Mouse (Mus musculus) liver, adult 2 months (tissue): ENCODE results near the gene Sbpl.

Experiments
- CTCF ChIP-seq: fragments of 200-500 bp; IDR thresholded peaks from 2 replicates; pipeline ENCODE4 v1.5.1; 2011; ENCODE audit warnings: low read depth, low read length, control low read depth
- POLR2A ChIP-seq: fragments of 200-500 bp; IDR thresholded peaks from 2 replicates; pipeline ENCODE4 v1.6.1; 2011; ENCODE audit warnings: low read length, control low read depth; ENCODE audit not compliant: insufficient read depth; ENCODE audit errors: extremely low read depth

DNA sequence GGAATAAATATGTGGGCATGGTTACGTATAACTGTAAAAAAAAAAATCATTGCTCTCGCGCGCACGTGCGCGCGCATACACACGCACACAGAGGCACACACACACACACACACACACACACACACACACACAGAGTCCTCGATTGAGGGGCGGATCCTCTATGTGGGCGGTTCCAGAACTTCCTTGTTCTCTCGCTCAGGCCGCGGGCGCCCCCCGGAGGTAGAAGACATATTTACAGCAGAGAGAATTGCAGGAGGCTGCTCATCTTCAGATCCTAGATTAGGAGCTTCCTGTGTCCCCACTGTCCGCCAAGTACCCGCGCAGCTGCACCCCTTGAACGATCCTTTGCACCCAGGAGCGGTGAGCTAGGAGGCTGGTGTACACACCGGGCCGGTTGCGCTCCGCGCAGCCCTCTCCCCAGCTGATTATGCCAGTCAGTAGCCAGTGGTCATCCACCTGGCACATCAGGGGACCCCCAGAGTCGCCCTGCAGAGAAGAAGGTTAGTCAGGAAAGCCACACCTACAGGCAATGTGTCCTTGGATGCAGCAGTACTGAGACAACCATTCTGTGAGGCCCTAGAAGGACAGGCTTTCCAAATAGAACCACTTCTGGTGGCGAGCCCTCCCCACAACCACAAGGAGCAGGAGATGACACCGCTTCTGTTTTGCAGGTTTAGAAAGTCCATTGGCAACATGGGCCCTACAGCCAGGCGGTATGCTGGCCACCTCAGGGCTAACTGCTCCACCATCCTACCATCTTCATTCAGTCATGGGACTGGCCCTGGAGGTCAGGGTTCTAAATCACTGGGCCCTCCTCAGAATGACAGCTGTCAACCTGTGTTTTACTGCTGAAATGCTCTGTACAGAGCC, 38.7 kb upstream of the Sbpl start:
- TF ChIP-seq CTCF: peak; percentile 79
- no peak for TF ChIP-seq POLR2A
